Mouse (Mus musculus): ENCODE data around the gene Rasgef1b. TPM values are rescaled to one million over a fixed set of nuclear protein-coding genes. Genes with fewer than 3 reads are reported as not detected.

The Rasgef1b gene
- polyA plus RNA-seq, 1 experiment from 2014 or later = 41.6 TPM

GRCm38 (mm10) chr5:99606164-99606858 lies 122.6 kb downstream of the Rasgef1b start:
- Histone ChIP-seq H3K27ac (ENCODE audit: low read depth, low read length) (no peak overlapping the region), H3K4me2 (no peak overlapping the region), H3K9ac (ENCODE audit: low read depth, low read length) (no peak overlapping the region), H3K4me1 (ENCODE audit: control insufficient read depth, insufficient read depth, low read length) (peaks cover 6% of the 10 kb centered on the region; the same call in 1 of the 2 replicates), H3K4me3 (ENCODE audit: low read depth, low read length) (no peak overlapping the region), H3K9me3 (replicated peaks; ENCODE audit: control insufficient read depth, low read length) (no peaks in the 10 kb centered on the region), H3K36me3 (ENCODE audit: control insufficient read depth, insufficient read depth, low read length) (no peaks in the 10 kb centered on the region), H3K27me3 (ENCODE audit: control insufficient read depth, insufficient read depth, low read length) (peaks cover 4% of the 10 kb centered on the region; the same call in 1 of the 2 replicates)
- 81% methylated on average over 15 of the region's 15 CpGs for WGBS (ENCODE audit: insufficient replicate concordance)
- ATAC-seq (replicated peaks; ENCODE audit: insufficient number of reproducible peaks, low FRiP score, low TSS enrichment) = no peak

DNA sequence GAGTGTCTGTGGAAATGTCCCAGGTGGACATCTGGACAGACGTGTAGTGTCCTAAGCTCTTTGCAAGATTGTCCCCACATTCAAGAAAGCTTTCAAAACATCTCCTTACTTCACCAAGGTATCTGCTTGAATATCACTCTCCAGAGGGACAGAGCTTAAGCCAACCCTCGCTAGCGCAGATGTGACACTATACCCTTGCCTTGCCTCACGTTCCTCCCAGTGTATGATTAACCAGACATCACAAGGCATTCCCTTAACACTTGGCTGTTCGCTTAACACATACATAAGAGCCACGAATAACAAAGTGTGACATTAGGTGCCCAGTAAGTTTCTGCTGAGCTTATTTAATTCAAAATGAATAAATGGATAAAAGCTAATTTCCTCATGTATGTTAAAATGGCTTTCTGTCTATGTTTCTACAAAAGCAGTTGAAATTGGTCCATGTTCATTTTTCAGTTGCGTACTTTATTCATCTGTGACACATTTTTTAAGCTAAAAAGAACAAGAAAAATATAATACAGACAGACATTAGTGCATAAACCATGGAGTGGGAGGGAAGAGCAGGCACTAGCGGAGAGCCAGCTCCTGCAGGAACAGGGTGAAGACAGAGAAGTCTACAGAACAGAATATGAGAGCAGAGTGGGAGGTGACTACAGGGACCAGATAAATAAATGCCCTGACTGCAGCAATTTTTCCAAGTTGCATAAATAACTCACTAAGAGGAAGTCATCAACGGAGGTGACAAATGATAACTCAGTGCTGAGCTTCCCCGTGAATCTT lies 126.4 kb downstream of the Rasgef1b start:
- WGBS (ENCODE audit: insufficient replicate concordance) = 66% methylated on average over 10 of the region's 10 CpGs
- Histone ChIP-seq H3K9me3 (replicated peaks; ENCODE audit: control insufficient read depth, low read length) (no peaks in the 10 kb centered on the region), H3K36me3 (ENCODE audit: control insufficient read depth, insufficient read depth, low read length) (no peaks in the 10 kb centered on the region), H3K9ac (ENCODE audit: low read depth, low read length) (no peak overlapping the region), H3K27me3 (ENCODE audit: control insufficient read depth, insufficient read depth, low read length) (no peaks in the 10 kb centered on the region), H3K4me3 (ENCODE audit: low read depth, low read length) (no peak overlapping the region), H3K4me1 (ENCODE audit: control insufficient read depth, insufficient read depth, low read length) (peaks cover 6% of the 10 kb centered on the region; the same call in 1 of the 2 replicates), H3K27ac (ENCODE audit: low read depth, low read length) (no peak overlapping the region), H3K4me2 (no peak overlapping the region)
- no peak for ATAC-seq (replicated peaks; ENCODE audit: insufficient number of reproducible peaks, low FRiP score, low TSS enrichment)

GRCm38 (mm10) chr5:99599376-99599775 lies 129.5 kb downstream of the Rasgef1b start:
- H3K9me3 ChIP-seq (replicated peaks; ENCODE audit: control insufficient read depth, low read length) = no peaks in the 10 kb centered on the region
- ATAC-seq (replicated peaks; ENCODE audit: insufficient number of reproducible peaks, low FRiP score, low TSS enrichment) = no peak
- 67% methylated on average over 11 of the region's 11 CpGs for WGBS (ENCODE audit: insufficient replicate concordance)
- no peak overlapping the region for H3K4me3 ChIP-seq (ENCODE audit: low read depth, low read length)
- no peak overlapping the region for H3K4me2 ChIP-seq
- no peak overlapping the region for H3K27ac ChIP-seq (ENCODE audit: low read depth, low read length)
- H3K27me3 ChIP-seq (ENCODE audit: control insufficient read depth, insufficient read depth, low read length) = no peaks in the 10 kb centered on the region
- peaks cover 6% of the 10 kb centered on the region; the same call in 1 of the 2 replicates for H3K4me1 ChIP-seq (ENCODE audit: control insufficient read depth, insufficient read depth, low read length)
- H3K9ac ChIP-seq (ENCODE audit: low read depth, low read length) = no peak overlapping the region
- no peaks in the 10 kb centered on the region for H3K36me3 ChIP-seq (ENCODE audit: control insufficient read depth, insufficient read depth, low read length)

GRCm38 (mm10) chr5:99598470-99599110 lies 130.3 kb downstream of the Rasgef1b start:
- Histone ChIP-seq H3K9ac (ENCODE audit: low read depth, low read length) (no peak overlapping the region), H3K4me1 (ENCODE audit: control insufficient read depth, insufficient read depth, low read length) (peaks cover 6% of the 10 kb centered on the region; the same call in 1 of the 2 replicates), H3K4me3 (ENCODE audit: low read depth, low read length) (no peak overlapping the region), H3K9me3 (replicated peaks; ENCODE audit: control insufficient read depth, low read length) (no peaks in the 10 kb centered on the region), H3K27ac (ENCODE audit: low read depth, low read length) (no peak overlapping the region), H3K36me3 (ENCODE audit: control insufficient read depth, insufficient read depth, low read length) (no peaks in the 10 kb centered on the region), H3K4me2 (no peak overlapping the region), H3K27me3 (ENCODE audit: control insufficient read depth, insufficient read depth, low read length) (no peaks in the 10 kb centered on the region)
- ATAC-seq (replicated peaks; ENCODE audit: insufficient number of reproducible peaks, low FRiP score, low TSS enrichment) = no peak
- WGBS (ENCODE audit: insufficient replicate concordance) = 64% methylated on average over 10 of the region's 10 CpGs

- no peak for ATAC-seq (replicated peaks; ENCODE audit: insufficient number of reproducible peaks, low FRiP score, low TSS enrichment)
- Histone ChIP-seq H3K4me1 (ENCODE audit: control insufficient read depth, insufficient read depth, low read length) (peaks cover under 1% of the 10 kb centered on the region; the same call in 1 of the 2 replicates), H3K36me3 (ENCODE audit: control insufficient read depth, insufficient read depth, low read length) (no peaks in the 10 kb centered on the region), H3K4me2 (no peak overlapping the region), H3K27me3 (ENCODE audit: control insufficient read depth, insufficient read depth, low read length) (no peaks in the 10 kb centered on the region), H3K9ac (ENCODE audit: low read depth, low read length) (no peak overlapping the region), H3K4me3 (ENCODE audit: low read depth, low read length) (no peak overlapping the region), H3K9me3 (replicated peaks; ENCODE audit: control insufficient read depth, low read length) (no peaks in the 10 kb centered on the region), H3K27ac (ENCODE audit: low read depth, low read length) (no peak overlapping the region)
- WGBS (ENCODE audit: insufficient replicate concordance) = 56% methylated on average over 7 of the region's 7 CpGs
These were observed 131.2 kb downstream of the Rasgef1b start for GRCm38 (mm10) chr5:99597701-99598100.

DNA sequence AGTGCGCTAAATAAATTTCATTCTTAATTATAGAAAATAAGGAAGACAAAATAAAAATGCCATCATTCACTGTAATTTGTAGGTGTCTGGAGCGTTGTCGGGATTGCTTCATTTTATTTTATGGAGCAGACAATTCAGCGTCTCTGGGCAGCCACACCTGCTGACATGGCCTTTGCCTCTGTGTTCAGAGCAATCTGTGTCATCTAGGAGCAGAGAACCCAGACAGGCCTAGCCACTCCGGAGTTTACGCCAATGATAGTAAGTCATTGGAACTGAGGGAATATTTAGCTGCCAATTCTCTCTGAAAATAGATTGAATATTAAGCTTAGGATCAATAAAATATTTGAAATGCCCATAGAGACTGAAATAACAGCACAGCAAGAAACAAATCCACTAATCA lies 137.5 kb downstream of the Rasgef1b start:
- Histone ChIP-seq H3K9me3 (replicated peaks; ENCODE audit: control insufficient read depth, low read length) (0 out of 2 replicates have a peak, but pooled peaks cover 2% of the 10 kb centered on the region), H3K4me2 (no peak overlapping the region), H3K27me3 (ENCODE audit: control insufficient read depth, insufficient read depth, low read length) (no peaks in the 10 kb centered on the region), H3K27ac (ENCODE audit: low read depth, low read length) (no peak overlapping the region), H3K4me1 (ENCODE audit: control insufficient read depth, insufficient read depth, low read length) (no peaks in the 10 kb centered on the region), H3K36me3 (ENCODE audit: control insufficient read depth, insufficient read depth, low read length) (no peaks in the 10 kb centered on the region), H3K9ac (ENCODE audit: low read depth, low read length) (no peak overlapping the region), H3K4me3 (ENCODE audit: low read depth, low read length) (no peak overlapping the region)
- ATAC-seq (replicated peaks; ENCODE audit: insufficient number of reproducible peaks, low FRiP score, low TSS enrichment) = no peak
- 83% methylated on average over 6 of the region's 6 CpGs for WGBS (ENCODE audit: insufficient replicate concordance)

DNA sequence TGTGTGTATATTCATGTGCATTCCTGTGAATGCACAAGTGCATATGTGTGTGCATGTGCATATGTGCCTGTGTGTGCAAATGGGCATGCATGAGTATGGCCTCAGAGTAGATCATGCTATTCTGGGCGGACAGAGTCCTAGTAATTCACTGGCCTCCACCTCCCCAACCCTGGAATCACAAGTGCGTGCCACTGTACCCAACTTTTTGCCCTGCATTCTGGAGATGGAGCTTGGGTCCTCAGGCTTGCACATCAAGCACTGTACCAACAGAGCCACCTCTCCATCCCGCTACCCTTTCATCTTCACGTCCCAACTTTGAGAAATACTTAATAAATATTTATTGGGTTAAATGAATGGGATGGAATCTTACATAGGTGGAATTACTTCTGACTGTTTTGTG lies 138.3 kb downstream of the Rasgef1b start:
- no peak overlapping the region for H3K9ac ChIP-seq (ENCODE audit: low read depth, low read length)
- ATAC-seq (replicated peaks; ENCODE audit: insufficient number of reproducible peaks, low FRiP score, low TSS enrichment) = no peak
- H3K36me3 ChIP-seq (ENCODE audit: control insufficient read depth, insufficient read depth, low read length) = no peaks in the 10 kb centered on the region
- no peak overlapping the region for H3K4me2 ChIP-seq
- H3K27ac ChIP-seq (ENCODE audit: low read depth, low read length) = no peak overlapping the region
- 0 out of 2 replicates have a peak, but pooled peaks cover 2% of the 10 kb centered on the region for H3K9me3 ChIP-seq (replicated peaks; ENCODE audit: control insufficient read depth, low read length)
- no peaks in the 10 kb centered on the region for H3K27me3 ChIP-seq (ENCODE audit: control insufficient read depth, insufficient read depth, low read length)
- no peak overlapping the region for H3K4me3 ChIP-seq (ENCODE audit: low read depth, low read length)
- H3K4me1 ChIP-seq (ENCODE audit: control insufficient read depth, insufficient read depth, low read length) = no peaks in the 10 kb centered on the region
- 91% methylated on average over 4 of the region's 4 CpGs for WGBS (ENCODE audit: insufficient replicate concordance)

DNA sequence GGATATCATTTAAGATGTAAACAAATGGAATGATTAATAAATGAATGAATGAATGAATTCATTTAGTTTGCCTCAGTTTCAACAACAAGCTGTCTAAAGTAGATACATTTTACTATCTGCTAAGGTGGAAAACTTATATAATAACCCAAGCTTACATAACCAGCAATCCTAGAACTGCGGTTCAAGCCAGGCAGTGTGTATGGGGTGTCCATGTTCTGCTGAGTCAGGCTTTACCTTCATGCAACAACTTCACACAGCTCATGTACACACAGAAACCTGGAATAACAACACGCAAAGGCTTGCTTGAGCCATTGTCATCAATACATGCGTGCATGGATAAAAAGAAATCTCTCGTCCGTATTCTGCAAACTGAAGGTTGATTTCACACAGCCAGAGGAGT lies 140.9 kb downstream of the Rasgef1b start:
- WGBS (ENCODE audit: insufficient replicate concordance) = 91% methylated on average over 5 of the region's 5 CpGs
- Histone ChIP-seq H3K9ac (ENCODE audit: low read depth, low read length) (no peak overlapping the region), H3K4me2 (no peak overlapping the region), H3K9me3 (replicated peaks; ENCODE audit: control insufficient read depth, low read length) (0 out of 2 replicates have a peak, but pooled peaks cover 2% of the 10 kb centered on the region), H3K36me3 (ENCODE audit: control insufficient read depth, insufficient read depth, low read length) (no peaks in the 10 kb centered on the region), H3K27ac (ENCODE audit: low read depth, low read length) (no peak overlapping the region), H3K27me3 (ENCODE audit: control insufficient read depth, insufficient read depth, low read length) (no peaks in the 10 kb centered on the region), H3K4me3 (ENCODE audit: low read depth, low read length) (no peak overlapping the region), H3K4me1 (ENCODE audit: control insufficient read depth, insufficient read depth, low read length) (no peaks in the 10 kb centered on the region)
- no peak for ATAC-seq (replicated peaks; ENCODE audit: insufficient number of reproducible peaks, low FRiP score, low TSS enrichment)
